Mouse (Mus musculus): Measurements from ENCODE around the gene Hvcn1.
"Not testable (repeated sequence)": the region's sequence is repeated elsewhere in the genome, so short reads cannot be mapped to it uniquely, and the experiment has no call there.

Gene Hvcn1

DNA sequence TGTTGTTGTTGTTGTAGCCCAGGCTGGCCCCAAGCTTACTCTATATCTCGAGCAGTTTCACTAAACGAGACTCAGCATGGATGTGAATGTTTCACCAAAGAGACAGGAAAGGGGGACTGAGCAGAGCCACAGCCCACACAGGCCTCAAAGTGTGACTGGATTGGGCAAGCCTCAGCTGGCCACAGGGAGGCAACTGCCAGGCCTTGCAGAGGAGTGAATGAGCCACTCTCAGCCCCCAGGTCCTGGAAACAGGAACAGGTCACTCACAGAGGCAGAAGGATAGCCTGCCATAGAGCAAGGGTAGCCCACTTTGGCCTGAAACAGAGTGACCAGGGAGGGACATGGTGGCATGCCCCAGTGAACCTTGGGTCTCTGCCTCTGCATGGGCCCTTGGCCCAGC is 2.4 kb upstream of the Hvcn1 start:
- DNase-seq (ENCODE audit: low read depth) = no peak

DNA sequence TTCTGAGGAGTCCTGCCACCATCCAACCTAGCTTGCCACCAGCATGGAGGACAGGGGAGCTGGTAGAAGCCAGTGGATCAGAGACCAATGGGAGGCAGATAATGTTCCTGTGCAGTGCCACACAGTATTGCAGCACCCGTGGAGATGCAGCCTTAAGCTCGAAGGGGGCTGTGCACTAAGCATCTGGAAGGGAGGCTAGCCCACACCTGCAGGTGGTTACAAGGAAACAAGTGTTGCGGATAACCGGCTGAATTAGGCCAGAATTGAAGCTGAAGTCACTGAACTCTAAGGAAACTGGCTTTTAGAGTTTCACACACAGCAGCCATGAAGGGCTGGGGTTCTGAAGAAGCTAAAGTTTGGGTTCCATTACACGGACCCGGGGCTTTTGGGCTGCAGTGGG is 2.3 kb downstream of the Hvcn1 start:
- no peak for DNase-seq (ENCODE audit: low read depth)

- peak; percentile 24 for DNase-seq (ENCODE audit: low read depth)
These were observed 3.2 kb downstream of the Hvcn1 start for GRCm38 (mm10) chr5:122209591-122210368.

DNA sequence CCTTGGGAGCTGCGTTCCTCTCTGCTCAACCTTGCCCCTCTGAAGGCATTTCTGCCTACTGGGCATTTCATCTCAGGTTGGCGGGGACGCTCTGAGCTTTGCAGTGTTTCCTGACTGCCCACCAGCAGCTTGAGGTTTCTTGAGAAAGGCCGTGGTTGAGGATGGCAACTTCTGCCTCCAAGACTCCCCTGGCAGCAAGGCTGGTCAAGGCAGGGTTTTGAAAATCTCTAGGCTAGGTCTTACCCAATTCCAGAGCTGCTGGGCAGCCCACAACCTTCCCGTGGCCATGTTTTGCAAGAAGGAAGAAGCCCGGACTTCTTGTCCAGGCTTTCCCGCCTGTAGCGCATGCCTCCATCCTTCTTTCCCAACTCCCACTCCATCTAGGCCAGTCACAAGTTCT is 4.3 kb downstream of the Hvcn1 start:
- DNase-seq (ENCODE audit: low read depth) = no peak

DNA sequence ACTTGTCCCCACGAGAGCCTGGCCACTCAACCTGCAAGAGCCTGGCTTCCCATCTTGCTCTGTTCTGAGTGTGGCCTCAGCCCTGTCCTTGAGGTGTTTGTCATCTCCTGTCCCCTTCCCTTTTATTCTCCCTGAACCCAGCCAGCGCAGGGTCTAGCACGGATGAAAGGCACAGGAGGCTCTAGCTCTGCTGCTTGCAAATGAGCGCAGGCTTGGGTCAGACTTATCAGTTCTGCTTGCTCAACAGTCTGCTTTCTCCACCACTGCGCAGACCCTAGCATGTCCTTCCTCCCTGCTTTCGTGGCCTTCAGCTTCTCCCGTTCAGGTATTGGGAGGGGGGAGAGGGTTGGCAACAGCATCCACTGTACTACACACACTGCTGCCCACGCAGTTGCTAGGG is 5.5 kb downstream of the Hvcn1 start:
- no peak for DNase-seq (ENCODE audit: low read depth)

- not testable (repeated sequence) for DNase-seq (ENCODE audit: low read depth)
These were observed 6.2 kb downstream of the Hvcn1 start for GRCm38 (mm10) chr5:122212820-122213219.

- DNase-seq (ENCODE audit: low read depth) = no peak
These were observed 7.3 kb downstream of the Hvcn1 start for GRCm38 (mm10) chr5:122213861-122214260.

- no peak for DNase-seq (ENCODE audit: low read depth)
These were observed 11.0 kb downstream of the Hvcn1 start for GRCm38 (mm10) chr5:122217636-122218035.

DNA sequence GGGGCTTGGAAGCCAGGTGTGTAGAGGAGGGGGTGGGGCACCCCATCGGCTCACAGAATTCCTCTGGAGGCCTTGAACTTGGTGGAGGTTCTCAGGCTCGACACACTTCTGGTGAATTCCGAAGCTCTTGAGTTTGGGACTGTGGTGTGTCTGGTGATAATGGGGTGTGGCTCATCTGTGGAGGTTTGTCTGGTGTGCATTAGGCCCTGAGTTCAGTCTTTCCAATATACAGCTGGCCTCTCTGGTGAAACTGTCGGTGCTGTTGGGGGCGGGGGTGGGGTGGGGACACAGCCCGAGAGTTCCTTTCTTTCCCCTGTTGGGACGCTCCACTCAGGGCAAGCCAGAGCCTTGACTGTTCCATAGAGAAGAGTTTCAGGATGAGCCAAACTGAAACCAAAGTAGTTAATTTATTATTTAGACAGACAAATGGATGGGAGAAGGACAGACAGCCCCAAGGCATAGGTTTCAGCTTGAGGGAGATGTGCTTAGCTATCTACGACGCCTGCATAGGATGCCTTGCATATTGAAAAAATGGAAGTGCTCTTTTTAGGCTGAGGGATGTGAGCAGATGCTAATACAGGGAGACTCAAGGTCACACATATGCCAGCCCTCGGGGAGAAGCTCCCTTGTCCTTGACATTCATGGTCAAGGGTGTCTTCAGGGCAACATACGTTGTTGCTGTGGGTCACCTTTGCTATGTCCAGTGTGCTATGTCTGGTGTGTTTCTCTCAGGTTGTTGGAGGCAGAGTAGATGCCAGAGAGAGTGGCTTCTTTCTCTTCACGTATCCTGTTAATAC is 11.7 kb downstream of the Hvcn1 start:
- no peak for DNase-seq (ENCODE audit: low read depth)

DNA sequence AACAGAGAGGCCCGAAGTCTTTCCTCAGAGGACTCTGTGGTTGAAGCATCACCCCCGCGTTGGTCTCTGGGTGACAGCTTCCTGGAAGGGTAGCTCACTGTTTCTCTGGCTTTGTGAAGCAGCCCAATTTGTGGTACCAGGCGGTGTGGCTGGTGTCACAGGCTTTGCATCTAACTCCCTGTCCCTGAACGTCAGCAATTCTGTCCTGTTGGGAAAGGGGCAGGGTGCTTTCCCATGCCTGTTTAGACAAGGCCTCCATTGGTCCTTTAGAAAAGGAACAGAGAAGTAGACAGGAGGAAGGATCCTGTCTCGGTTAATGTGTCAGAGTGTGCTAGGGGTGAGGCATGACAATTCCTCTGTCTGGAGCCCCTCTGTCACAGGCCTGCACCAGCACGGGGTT is 12.3 kb downstream of the Hvcn1 start:
- no peak for DNase-seq (ENCODE audit: low read depth)

GRCm38 (mm10) chr5:122219655-122220629 is 13.3 kb downstream of the Hvcn1 start:
- DNase-seq (ENCODE audit: low read depth) = no peak

- DNase-seq (ENCODE audit: low read depth) = no peak
These were observed 14.5 kb downstream of the Hvcn1 start for GRCm38 (mm10) chr5:122221085-122221484.

DNA sequence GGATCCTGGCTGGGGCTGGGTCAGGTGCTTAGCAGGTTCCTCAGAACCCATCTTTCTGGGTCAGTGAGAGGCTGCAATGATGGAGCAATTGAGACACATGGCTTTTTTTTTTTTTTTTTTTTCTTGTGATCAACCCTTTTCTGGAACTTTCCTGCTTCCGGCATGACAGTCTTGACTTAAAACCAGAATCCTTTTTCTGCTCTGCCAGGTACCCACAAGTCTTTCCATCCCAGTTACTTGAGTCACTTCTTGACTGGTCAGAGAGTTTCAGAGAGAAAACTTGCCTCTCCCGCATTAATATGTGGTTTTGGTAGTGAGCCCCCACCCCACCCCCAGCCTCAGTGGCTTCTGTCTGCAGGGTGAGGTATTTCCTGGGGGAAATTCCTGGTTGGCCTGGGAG is 17.7 kb downstream of the Hvcn1 start:
- DNase-seq (ENCODE audit: low read depth) = no peak

DNA sequence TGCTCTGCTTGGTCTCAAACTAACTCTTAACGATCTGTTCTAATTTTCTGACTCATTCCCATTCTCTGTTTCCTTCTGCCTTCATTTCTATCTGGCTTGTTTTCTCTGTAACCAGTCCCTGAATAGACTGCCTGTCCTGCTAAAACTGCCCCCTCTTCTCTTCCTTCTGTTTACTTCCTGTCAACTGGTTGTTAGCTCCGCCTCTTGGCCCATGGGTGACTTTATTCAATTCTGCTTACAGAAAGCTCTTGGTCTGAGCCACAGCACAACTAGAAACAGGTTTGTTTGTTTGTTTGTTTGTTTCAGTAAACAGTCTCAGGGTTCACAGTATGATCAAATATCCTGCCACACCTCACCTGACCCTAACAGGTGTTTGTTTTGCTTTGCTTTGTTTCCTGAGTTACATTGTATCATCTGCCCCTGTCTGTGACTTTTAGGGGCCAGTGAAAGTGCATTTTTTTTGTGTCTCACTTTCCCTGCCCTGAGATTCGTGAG is 21.7 kb downstream of the Hvcn1 start:
- no peak for DNase-seq (ENCODE audit: low read depth)

- no peak for DNase-seq (ENCODE audit: low read depth)
These were observed 22.2 kb downstream of the Hvcn1 start for GRCm38 (mm10) chr5:122228772-122229171.

- no peak for DNase-seq (ENCODE audit: low read depth)
These were observed 24.2 kb downstream of the Hvcn1 start for GRCm38 (mm10) chr5:122230816-122231215.

- DNase-seq (ENCODE audit: low read depth) = no peak
These were observed 24.8 kb downstream of the Hvcn1 start for GRCm38 (mm10) chr5:122231431-122231830.

DNA sequence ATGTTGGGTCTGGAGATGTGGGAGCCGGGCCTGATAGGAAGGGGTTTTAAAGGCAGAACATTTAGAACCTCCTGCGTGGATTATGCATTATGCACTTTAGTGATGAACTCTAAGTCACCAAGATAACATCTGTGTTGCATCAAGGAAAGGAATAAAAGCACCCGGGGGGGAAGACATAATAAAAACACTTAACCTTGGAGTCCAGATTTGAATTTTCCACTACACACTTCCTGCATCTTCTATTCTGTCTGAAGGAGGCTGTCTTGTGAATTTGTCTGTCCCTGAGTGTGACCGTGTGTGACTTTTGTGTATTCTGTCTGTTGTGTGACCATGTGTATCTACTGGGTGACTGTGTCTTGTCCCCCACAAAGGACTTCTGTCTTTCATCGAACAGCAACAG is 25.4 kb downstream of the Hvcn1 start:
- no peak for DNase-seq (ENCODE audit: low read depth)

DNA sequence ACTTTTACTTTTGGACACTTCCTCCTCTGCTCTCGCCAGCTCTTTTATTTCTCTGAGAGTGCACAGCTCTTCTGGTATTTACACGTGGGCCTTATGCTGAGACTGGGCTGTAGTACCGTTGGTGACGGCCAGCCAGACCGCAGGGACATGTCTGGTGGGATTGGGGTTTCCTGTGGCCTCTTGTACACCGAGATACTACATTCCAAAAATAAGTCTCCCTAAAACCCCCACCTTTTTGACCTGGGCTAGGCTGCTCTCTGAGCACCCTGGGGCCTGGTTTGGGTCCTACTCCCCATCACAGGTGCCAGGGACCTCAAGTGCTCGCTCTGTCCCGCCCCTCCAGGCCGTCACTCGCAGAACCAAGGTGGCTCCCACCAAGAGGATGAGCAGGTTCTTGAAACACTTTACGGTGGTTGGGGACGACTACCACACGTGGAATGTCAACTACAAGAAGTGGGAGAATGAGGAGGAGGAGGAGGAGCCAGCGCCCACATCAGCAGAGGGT is 26.5 kb downstream of the Hvcn1 start:
- DNase-seq (ENCODE audit: low read depth) = no peak

DNA sequence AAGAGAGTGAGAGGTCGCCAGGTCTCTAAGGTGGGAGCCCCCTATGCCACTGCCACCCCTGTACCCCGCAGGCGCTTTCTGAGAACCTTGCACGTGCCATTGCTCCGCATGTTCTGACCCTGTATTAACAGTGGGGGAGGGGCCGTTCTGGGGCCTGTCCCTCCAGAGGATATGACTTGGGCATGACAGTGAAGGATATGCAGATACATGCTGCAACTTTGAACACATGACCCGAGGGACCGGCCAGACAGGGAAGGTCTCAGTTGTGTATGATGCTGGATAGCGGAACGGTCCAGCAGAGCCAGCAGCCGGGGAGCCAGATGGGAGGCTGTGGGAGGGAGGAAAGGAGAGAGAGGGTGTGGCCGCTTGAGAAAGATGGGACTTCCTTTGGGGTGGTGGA is 27.1 kb downstream of the Hvcn1 start:
- no peak for DNase-seq (ENCODE audit: low read depth)

DNA sequence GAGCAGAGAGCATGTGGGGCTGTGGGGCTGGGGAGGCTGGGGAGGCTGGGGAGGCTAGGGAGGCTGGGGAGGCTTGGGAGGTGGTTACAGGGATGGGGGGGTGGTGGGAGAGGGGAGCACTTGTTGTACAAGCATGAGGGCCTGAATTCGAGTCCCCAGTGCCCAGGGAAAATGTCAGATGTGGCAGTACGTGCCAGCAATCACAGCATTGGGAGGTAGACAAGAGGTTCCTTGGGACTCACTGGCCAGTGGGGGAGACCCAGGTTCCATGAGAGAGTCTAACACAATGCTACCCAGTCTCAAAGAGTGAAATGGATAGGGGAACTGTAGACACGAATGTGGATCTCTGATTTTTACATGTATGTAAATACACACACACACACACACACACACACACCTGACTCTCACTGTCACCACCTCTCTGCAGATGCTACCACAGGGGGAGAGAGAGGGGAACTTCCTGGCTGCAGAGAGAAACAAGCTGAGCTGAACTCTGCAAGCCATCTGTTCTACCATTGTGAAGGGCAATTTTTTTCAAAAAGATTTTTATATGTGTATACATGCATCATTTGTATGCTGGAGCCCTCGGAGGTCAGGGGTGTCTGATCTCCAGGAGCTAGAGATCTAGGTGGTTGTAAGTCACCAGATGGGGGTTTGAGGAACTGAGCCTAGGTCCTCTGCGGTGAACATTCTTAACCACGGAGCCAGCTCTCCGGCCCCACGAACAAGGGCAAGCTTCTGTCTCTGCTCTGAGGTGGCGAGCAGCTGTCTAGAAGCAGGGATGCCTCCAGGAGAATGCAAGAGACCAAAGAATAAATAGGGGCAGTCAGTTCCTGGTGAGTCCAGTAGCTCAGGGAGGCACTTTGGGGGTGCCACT is 28.0 kb downstream of the Hvcn1 start:
- no peak for DNase-seq (ENCODE audit: low read depth)

Data from c-Kit-positive CD71-positive TER-119-negative erythroid progenitor cells, embryonic 14.5 days (primary cell).